Mouse (Mus musculus): ENCODE data around the gene Ralgps1.
A peak's percentile ranks its signal among the peaks of the same experiment; 100 is the strongest.

DNA sequence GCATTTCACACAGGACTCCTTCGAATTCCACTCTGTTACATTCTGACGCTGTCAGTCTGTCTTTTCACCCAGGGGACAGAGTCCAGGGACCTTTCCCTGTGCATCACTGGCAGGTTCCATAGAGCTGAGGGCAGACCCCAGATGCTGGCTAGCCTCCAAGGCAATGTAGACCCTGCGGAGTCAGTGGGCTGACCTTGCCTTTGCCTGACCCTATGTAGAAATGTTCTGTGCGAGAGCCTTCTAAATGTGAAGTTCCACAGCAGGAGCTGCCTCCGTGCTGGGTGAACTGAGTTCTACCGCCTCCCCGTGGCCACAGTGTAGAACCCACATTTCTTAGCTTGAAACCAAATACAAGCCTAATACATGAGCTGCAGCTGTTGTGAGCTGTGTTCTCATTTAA lies 30.9 kb upstream of the Ralgps1 start:
- TF ChIP-seq KAT2A (IDR thresholded peaks at IDR 0.05; ENCODE audit: insufficient replicate concordance, low read length) (no peak), MAX (IDR thresholded peaks at IDR 0.05; ENCODE audit: low read length) (no peak), MAFK (IDR thresholded peaks at IDR 0.05; ENCODE audit: insufficient replicate concordance, low read length) (no peak), RAD21 (IDR thresholded peaks at IDR 0.05; ENCODE audit: low read depth, low read length) (peak; percentile 79), POLR2A (IDR thresholded peaks at IDR 0.05; ENCODE audit: low read depth, low read length) (no peak), USF1 (IDR thresholded peaks at IDR 0.05; ENCODE audit: low read depth, low read length) (no peak), CHD2 (IDR thresholded peaks at IDR 0.05; ENCODE audit: low read length) (no peak), CTCF (conservative IDR thresholded peaks at IDR 0.05 in 1 of 2, IDR thresholded peaks at IDR 0.05 in 1 of 2; ENCODE audit: low read depth in 2 of 2, low read length in 2 of 2) (peak; percentile 35 to 85; a peak in 3 of 4 replicates), POLR2AphosphoS2 (IDR thresholded peaks at IDR 0.05; ENCODE audit: low read depth, low read length) (no peak), E2F4 (IDR thresholded peaks at IDR 0.05; ENCODE audit: insufficient replicate concordance, low read depth, low read length) (no peak), JUND (conservative IDR thresholded peaks at IDR 0.05; ENCODE audit: low read depth, low read length) (no peak)

Data from CH12.LX (cell line).